Mouse (Mus musculus) hindbrain, embryonic 10.5 days (tissue): ENCODE measurements around the gene Phkg2. TPM values are rescaled to one million over a fixed set of nuclear protein-coding genes. Genes with fewer than 3 reads are reported as not detected.

Source experiments
- polyA plus RNA-seq: library from polyadenylated mRNA; unstranded; fragments of >200 nt; fragmentation: Nextera tagmentation; extraction: Ambion mirVana; gene quantifications from 2 replicates; pipeline ENCODE4 v1.2.1, GENCODE M21; 2016

Phkg2 gene
- polyA plus RNA-seq, 1 experiment from 2014 or later = 54.1 TPM

Other genes with a start within 250 kb of the Phkg2 start
- 18.8 and 20.4 TPM in 2 replicates for gene Zfp768, start 227.8 kb upstream of the Phkg2 start, polyA plus RNA-seq
- 7.9 and 9.5 TPM in 2 replicates for gene Zfp747, start 197.3 kb upstream of the Phkg2 start, polyA plus RNA-seq
- 5.3 and 6.2 TPM in 2 replicates for gene 9130019O22Rik, start 186.2 kb upstream of the Phkg2 start, polyA plus RNA-seq
- 5.4 and 6.7 TPM in 2 replicates for gene E430018J23Rik, start 179.7 kb upstream of the Phkg2 start, polyA plus RNA-seq
- 6.6 and 7.1 TPM in 2 replicates for gene Zfp764, start 166.5 kb upstream of the Phkg2 start, polyA plus RNA-seq
- gene Zfp688, start 151.3 kb upstream of the Phkg2 start, polyA plus RNA-seq = 35.6 and 39.4 TPM in 2 replicates
- gene Zfp689, start 124.2 kb upstream of the Phkg2 start, polyA plus RNA-seq = 14.8 and 15.7 TPM in 2 replicates
- gene Prr14, start 113.7 kb upstream of the Phkg2 start, polyA plus RNA-seq = 53.1 and 65.9 TPM in 2 replicates
- 9.0 and 12.0 TPM in 2 replicates for gene Fbrs, start 94.1 kb upstream of the Phkg2 start, polyA plus RNA-seq
- 54.9 and 71.4 TPM in 2 replicates for gene Srcap, start 61.4 kb upstream of the Phkg2 start, polyA plus RNA-seq
- gene Gm42715, start 53.8 kb upstream of the Phkg2 start, polyA plus RNA-seq = 16.5 and 18.1 TPM in 2 replicates
- gene Tmem265, start 11.9 kb upstream of the Phkg2 start, polyA plus RNA-seq = 7.9 and 13.7 TPM in 2 replicates
- 15.7 and 16.5 TPM in 2 replicates for gene Ccdc189, start 15.3 kb downstream of the Phkg2 start, polyA plus RNA-seq
- gene Rnf40, start 15.4 kb downstream of the Phkg2 start, polyA plus RNA-seq = 57.8 and 58.8 TPM in 2 replicates
- 34.5 and 36.7 TPM in 2 replicates for gene Zfp629, start 42.5 kb downstream of the Phkg2 start, polyA plus RNA-seq
- 55.9 and 56.6 TPM in 2 replicates for gene Bcl7c, start 135.6 kb downstream of the Phkg2 start, polyA plus RNA-seq
- 5.1 and 5.8 TPM in 2 replicates for gene Ctf1, start 139.4 kb downstream of the Phkg2 start, polyA plus RNA-seq
- 0.26 and 0.37 TPM in 2 replicates for gene Ctf2, start 158.8 kb downstream of the Phkg2 start, polyA plus RNA-seq
- 8.6 and 8.9 TPM in 2 replicates for gene Fbxl19, start 171.2 kb downstream of the Phkg2 start, polyA plus RNA-seq
- gene Orai3, start 196.5 kb downstream of the Phkg2 start, polyA plus RNA-seq = 10.3 and 11.9 TPM in 2 replicates
- gene Setd1a, start 203.3 kb downstream of the Phkg2 start, polyA plus RNA-seq = 16.5 and 18.7 TPM in 2 replicates
- not detected in 2 replicates for gene Gm49388, start 212.3 kb downstream of the Phkg2 start, polyA plus RNA-seq
- 7.4 and 7.8 TPM in 2 replicates for gene Hsd3b7, start 227.3 kb downstream of the Phkg2 start, polyA plus RNA-seq